Mouse (Mus musculus) bone marrow, adult 2 months (tissue): ENCODE measurements around the gene Tuba4a. TPM values are rescaled to one million over a fixed set of nuclear protein-coding genes. Genes with fewer than 3 reads are reported as not detected.
"Not testable (repeated sequence)": the region's sequence is repeated elsewhere in the genome, so short reads cannot be mapped to it uniquely, and the experiment has no call there.

Source experiments
- H3K27ac ChIP-seq: fragments of 200-500 bp; 2 replicates; pipeline ENCODE4 v1.5.1; 2012; ENCODE audit warnings: low read depth, mild to moderate bottlenecking, control low read depth, inconsistent platforms, low read length; ENCODE audit not compliant: control insufficient read depth, poor library complexity, insufficient read depth
- H3K4me1 ChIP-seq: fragments of 200-500 bp; 2 replicates; pipeline ENCODE4 v1.6.1; 2011; ENCODE audit warnings: low read length; ENCODE audit not compliant: control insufficient read depth, insufficient read depth
- H3K4me3 ChIP-seq: fragments of 200-500 bp; replicated peaks from 2 replicates; pipeline ENCODE3; 2011; ENCODE audit warnings: mild to moderate bottlenecking, low read depth, low read length, control low read depth; ENCODE audit not compliant: control insufficient read depth
- CTCF ChIP-seq: fragments of 200-500 bp; IDR thresholded peaks from 2 replicates; pipeline ENCODE4 v1.5.1; 2011; ENCODE audit warnings: low read length, control low read depth; ENCODE audit not compliant: control insufficient read depth, insufficient read depth
- POLR2A ChIP-seq: fragments of 200-500 bp; IDR thresholded peaks from 2 replicates; pipeline ENCODE4 v1.6.1; 2011; ENCODE audit warnings: low read depth, mild to moderate bottlenecking, control low read depth, low read length, borderline replicate concordance; ENCODE audit not compliant: control insufficient read depth
- WGBS: fragments of 180-500 bp; shearing (Covaris S2); methylation state at CpG from one replicate; pipeline ENCODE4 v1.1.7; 2018; 5-methylcytosine and 5-hydroxymethylcytosine counted together
- polyA plus RNA-seq: library from polyadenylated mRNA; stranded (reverse); fragments of >200 nt; gene quantifications from 2 replicates; pipeline ENCODE4 v1.2.4, GENCODE M21; 2011; ENCODE audit warnings: low replicate concordance; ENCODE audit not compliant: missing spikeins, insufficient read depth, insufficient read length

The Tuba4a gene
- polyA plus RNA-seq, 1 experiment, result 591 TPM

DNA sequence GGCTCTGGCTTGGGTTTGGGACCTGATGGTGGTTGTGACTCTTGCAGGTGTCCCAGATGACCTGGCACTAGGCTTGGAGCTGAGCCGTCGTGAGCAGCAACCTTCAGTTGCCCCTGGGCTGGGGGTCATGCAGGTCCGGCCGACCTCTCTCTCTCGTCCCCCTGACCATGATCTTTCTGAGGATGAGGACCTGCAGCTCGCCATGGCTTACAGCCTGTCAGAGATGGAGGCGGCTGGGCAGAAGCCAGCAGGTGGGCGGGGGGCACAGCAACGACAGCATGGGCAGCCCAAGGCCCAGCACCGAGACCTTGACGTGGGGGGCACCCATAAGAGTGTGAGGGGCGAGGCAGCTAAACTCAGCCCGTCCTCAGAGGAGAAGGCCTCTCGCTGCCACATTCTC lies 23.7 kb upstream of the Tuba4a start:
- Histone ChIP-seq H3K4me3 (no peak overlapping the region), H3K4me1 (no peaks in the 10 kb centered on the region), H3K27ac (no peak overlapping the region)
- WGBS, result 93% methylated on average over 14 of the region's 14 CpGs
- TF ChIP-seq POLR2A (no peak), CTCF (no peak)

DNA sequence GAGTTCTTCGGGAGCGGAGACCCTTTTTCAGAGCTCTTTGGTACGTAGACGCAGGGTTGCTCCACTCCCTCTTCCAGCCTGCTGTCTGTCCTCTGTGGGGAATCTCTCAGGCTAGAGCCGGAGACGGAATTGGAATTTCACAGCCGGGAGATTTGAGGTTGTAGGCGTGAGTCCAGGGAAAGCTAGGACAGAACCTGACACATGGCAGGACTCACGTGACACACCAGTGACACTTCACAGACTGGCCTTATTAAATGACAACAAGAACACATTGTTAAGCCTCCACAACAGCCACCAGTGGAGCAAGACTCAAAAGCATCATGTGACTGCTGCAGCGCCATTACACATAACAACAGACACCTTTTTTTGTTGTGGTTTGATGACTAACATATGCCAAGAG lies 19.9 kb upstream of the Tuba4a start:
- Histone ChIP-seq H3K4me1 (peaks cover 1% of the 10 kb centered on the region), H3K4me3 (no peak overlapping the region), H3K27ac (no peak overlapping the region)
- WGBS, result 89% methylated on average over 10 of the region's 10 CpGs
- TF ChIP-seq CTCF (no peak), POLR2A (no peak)

DNA sequence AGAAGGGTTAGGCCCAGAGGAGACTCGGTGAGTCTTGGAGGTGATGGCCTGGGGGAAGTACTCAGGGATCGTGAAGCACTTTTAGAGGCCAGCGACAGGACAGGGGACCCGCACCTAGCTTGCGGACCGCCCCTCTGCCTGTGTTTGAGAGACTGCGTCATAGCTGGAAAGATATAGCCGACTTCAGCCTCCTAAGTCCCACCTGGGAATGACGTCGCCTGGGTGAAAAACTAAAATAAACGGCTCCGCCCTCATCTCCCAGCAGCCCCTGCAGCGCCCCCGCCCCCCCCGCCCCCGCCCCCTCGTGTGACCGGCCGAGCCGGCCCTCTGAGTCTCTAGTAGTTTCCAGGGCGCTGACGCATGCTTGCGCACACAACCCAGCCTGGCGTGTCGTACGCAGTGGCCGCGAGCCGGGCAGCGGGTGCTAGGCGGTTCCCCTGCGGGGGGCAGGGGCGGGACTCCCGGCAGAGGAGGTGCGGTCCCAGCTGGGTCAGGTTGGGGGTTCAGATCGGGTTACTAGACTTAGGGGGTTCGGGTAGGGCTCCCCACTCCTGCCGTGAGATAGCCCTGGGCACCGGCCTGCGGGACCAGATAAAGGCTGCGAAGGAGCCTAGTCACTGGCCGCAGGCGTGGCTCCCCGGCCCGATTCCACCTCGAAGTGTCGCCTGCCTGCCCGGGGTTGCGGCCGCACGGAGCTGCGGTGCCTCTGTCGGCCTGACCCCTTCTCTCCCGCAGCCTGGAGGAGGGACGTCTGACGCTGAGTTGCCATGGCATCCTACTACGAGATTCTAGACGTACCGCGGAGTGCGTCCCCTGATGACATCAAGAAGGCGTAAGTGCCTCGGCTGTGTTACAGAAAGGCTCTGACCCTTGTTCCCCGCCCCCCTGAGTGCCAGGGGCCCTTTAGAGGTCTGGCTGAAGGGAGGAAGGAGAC lies 16.7 kb upstream of the Tuba4a start, which contains the start of gene Dnajb2:
Gene Dnajb2, plus strand, starts transcription at position 290 of the 934 bp plus-strand sequence.
- Histone ChIP-seq H3K4me3 (peak within 1 kb of the TSS; percentile 69), H3K4me1 (peaks cover 1% of the 10 kb centered on the region), H3K27ac (peak within 1 kb of the TSS; percentile 91)
- WGBS, result 1% methylated on average over 63 of the region's 64 CpGs
- TF ChIP-seq CTCF, result no peak
- peak; percentile 80 for TF ChIP-seq POLR2A

DNA sequence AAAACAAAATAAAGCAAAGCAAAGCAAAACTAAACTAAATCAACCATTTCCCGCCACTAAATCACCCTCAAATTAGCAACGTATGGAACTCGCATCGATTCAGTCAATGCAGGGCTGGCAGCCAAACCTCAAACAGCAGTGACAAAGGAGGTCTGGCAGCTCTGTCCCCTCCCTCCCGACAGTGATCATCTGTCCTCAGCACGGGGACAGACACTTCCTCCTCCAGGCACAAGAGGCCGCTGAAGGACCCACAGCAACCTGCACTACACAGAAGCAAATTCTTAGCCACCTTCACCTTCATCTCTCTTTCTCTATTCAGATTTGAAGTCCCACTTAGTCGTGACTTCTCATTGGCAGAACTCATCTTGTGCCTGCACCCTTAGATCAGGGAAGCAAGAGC lies 14.9 kb upstream of the Tuba4a start:
- peak; percentile 84 for TF ChIP-seq CTCF
- no peak for TF ChIP-seq POLR2A
- WGBS, result under 1% methylated on average over 8 of the region's 8 CpGs
- Histone ChIP-seq H3K27ac (no peak overlapping the region), H3K4me3 (no peak overlapping the region), H3K4me1 (peaks cover 1% of the 10 kb centered on the region)

DNA sequence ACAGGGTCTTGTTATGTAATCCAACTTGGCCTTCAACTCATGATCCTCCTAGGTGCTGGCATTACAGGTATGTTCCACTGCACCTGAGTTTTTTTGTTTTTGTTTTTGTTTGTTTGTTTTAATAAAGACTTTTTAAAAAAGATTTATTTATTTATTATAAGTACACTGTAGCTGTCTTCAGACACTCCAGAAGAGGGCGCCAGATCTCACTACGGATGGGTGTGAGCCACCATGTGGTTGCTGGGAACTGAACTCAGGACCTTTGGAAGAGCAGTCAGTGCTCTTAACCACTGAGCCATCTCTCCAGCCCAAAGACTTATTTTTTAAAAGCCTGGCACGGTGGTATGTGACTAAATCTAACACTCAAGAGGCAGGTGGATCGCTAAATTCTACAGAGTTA lies 12.8 kb upstream of the Tuba4a start:
- WGBS, result 79% methylated on average over 4 of the region's 4 CpGs
- not testable (repeated sequence) for H3K4me3 ChIP-seq, H3K4me1 ChIP-seq, H3K27ac ChIP-seq

DNA sequence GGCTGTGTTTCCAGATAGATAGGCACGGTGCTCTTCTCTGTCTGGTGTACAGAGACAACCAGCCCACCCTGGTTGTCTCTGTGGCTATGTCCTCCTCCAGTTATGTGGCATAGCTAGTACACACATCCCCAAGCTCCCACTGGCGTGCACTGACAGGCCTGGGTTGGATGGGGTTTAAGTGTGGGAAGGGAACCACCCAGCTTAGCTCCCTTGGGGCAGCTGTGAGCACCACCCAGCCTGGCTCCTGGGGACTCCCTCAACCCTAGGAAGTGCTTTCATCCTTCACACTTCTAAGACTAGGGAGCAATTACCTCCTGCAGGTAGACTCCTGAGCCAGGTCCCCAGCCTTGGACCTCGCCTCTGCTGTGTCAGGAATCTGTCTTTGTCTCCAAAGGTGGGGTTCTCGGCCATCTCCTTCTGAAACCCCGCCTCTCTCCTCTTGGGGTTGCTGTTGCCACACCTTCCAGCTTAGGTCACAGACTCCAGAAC lies 12.0 kb upstream of the Tuba4a start, which contains the start of gene A630095N17Rik:
Gene A630095N17Rik, minus strand, starts transcription at position 439 of the 489 bp plus-strand sequence.
- TF ChIP-seq POLR2A (no peak), CTCF (no peak)
- 73% methylated on average over 5 of the region's 5 CpGs for WGBS
- Histone ChIP-seq H3K4me1 (peaks cover 4% of the 10 kb centered on the region), H3K27ac (no peak within 1 kb of the TSS), H3K4me3 (no peak within 1 kb of the TSS)

DNA sequence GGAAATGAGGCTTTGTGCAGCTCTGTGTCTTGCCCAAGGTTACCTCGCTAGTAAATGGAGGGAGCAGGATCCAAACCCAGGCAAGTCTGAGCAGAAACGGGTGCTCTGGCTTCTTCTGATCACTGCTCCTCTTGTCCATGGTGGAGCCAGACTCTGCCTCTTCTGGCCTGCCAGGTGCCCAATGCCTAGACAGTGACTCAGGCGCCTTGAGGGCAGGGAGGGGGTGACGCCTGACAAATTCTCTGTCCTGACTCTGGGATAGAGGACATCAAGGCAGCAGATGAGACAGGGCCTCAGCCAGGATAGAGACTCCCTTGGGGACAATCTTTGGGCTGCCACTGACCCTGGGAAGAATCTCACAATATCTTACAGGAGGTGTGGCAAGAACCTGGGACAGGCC lies 11.6 kb upstream of the Tuba4a start:
- TF ChIP-seq POLR2A (no peak), CTCF (no peak)
- no peak overlapping the region for H3K27ac ChIP-seq
- no peak overlapping the region for H3K4me3 ChIP-seq
- 79% methylated on average over 4 of the region's 4 CpGs for WGBS
- peaks cover 4% of the 10 kb centered on the region for H3K4me1 ChIP-seq

DNA sequence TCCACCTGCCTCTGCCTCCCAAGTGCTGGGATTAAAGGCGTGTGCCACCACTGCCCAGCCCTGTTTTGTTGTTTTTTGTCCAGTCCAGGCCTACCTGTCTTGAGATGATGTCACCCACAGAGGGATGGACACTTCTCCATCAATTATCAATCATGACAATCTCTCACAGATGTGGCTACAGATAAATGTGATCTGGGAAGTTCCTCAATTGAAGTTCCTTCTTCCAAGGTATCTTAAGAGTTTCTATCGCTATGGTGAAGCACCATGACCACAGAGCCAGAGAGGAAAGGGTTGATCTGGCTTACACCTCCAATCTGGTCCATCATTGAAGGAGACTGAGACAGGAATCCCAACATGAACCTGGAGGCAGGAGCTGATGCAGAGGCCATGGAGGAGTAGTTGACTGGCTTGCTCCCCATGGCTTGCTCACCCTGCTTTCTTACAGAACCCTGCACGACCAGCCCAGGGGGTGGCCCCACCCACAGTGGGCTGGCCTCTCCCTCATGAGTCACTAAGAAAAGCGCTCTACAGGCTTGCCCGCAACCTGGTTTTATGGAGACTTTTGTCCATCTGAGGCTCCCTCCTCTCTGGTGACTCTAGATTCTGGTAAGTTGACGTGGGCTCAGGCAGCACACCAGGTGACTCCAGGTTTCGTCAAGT lies 10.8 kb upstream of the Tuba4a start:
- WGBS, result 55% methylated on average over 7 of the region's 7 CpGs
- no peak overlapping the region for H3K27ac ChIP-seq
- peaks cover 4% of the 10 kb centered on the region for H3K4me1 ChIP-seq
- no peak for TF ChIP-seq CTCF
- TF ChIP-seq POLR2A, result no peak
- H3K4me3 ChIP-seq, result no peak overlapping the region
